Mouse (Mus musculus): ENCODE data around the gene Naa16. TPM values are rescaled to one million over a fixed set of nuclear protein-coding genes. Genes with fewer than 3 reads are reported as not detected.
A peak's percentile ranks its signal among the peaks of the same experiment; 100 is the strongest.

Naa16 gene
- polyA plus RNA-seq, 1 experiment from 2014 or later: 38.9 TPM

DNA sequence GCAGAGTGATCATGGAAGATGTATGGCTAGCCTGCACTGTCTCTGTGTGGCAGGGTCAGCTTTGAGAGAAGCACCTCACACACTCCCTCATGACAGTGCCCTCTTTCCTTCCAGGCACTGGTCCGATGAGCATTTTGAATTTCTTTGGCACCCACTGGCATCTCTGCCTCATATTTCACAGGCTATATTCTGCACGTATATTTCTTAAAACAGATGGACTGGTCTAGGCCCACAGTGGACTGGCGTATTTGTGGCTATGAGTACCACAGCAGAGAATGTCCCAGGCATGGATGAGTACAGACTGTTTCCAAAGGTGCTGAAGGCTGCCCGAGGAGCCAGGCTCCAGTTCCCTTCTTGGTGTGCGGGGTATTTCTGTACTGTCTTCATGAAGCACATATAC, 68.7 kb downstream of the Naa16 start:
- Histone ChIP-seq H3K36me3 (no peaks in the 10 kb centered on the region), H3K4me1 (replicated peaks) (no peaks in the 10 kb centered on the region), H3K9me3 (no peaks in the 10 kb centered on the region), H3K9ac (no peak overlapping the region), H3K27me3 (replicated peaks) (no peaks in the 10 kb centered on the region), H3K27ac (no peak overlapping the region), H3K4me2 (replicated peaks) (no peak overlapping the region), H3K4me3 (replicated peaks) (no peak overlapping the region)
- 81% methylated on average over 5 of the region's 5 CpGs for WGBS
- ATAC-seq: no peak

DNA sequence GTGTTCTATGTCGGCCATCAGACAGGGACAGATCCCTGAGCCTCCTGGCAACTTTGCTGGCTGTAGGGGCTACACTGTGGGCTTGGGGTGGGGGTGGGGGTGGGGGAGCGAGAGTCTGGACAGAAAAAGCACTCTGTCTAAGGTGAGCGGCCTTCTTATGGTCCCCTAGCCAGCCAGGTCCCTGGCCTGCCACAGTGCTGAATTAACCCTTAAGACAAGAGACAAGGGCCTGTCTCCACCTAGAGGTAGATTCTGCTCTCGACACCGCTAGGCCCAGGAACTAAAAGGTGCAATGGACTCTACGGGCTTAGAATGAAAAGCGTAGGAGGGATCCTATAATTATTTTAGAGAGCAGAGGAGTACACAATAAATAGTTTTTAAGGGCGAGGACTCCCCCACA, 69.4 kb downstream of the Naa16 start:
- ATAC-seq: peak; percentile 61
- Histone ChIP-seq H3K27me3 (replicated peaks) (no peaks in the 10 kb centered on the region), H3K9me3 (no peaks in the 10 kb centered on the region), H3K4me2 (replicated peaks) (no peak overlapping the region), H3K4me1 (replicated peaks) (no peaks in the 10 kb centered on the region), H3K27ac (no peak overlapping the region), H3K36me3 (no peaks in the 10 kb centered on the region), H3K4me3 (replicated peaks) (no peak overlapping the region), H3K9ac (no peak overlapping the region)
- 27% methylated on average over 8 of the region's 8 CpGs for WGBS

DNA sequence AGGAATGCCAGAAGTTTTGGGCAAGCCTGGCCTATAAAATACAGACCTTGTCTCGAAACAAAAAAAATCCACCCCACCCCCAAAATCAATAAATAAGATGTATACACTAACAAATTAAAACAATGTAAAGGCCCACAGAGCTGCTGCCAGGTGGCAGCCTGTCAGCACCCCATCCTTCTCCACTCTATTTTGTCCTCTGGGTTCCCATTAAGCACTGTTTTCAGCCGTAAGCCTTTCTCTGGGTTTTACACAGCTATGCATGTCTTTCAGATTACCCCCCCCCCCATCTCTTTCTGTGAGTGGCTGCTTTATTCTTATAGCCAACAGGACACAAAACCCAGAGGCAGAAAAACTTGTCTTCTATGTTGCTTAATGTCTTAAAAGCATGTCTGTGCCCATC, 73.0 kb downstream of the Naa16 start:
- H3K4me1 ChIP-seq (replicated peaks): 0 out of 2 replicates have a peak, but pooled peaks cover 2% of the 10 kb centered on the region
- 75% methylated on average over 2 of the region's 2 CpGs for WGBS
- H3K27ac ChIP-seq: no peak overlapping the region
- H3K27me3 ChIP-seq (replicated peaks): no peaks in the 10 kb centered on the region
- ATAC-seq: no peak
- no peak overlapping the region for H3K4me2 ChIP-seq (replicated peaks)
- no peaks in the 10 kb centered on the region for H3K36me3 ChIP-seq
- H3K4me3 ChIP-seq (replicated peaks): no peak overlapping the region
- no peak overlapping the region for H3K9ac ChIP-seq
- no peaks in the 10 kb centered on the region for H3K9me3 ChIP-seq

- no peak overlapping the region for H3K9ac ChIP-seq
- H3K9me3 ChIP-seq: no peaks in the 10 kb centered on the region
- no peak overlapping the region for H3K4me3 ChIP-seq (replicated peaks)
- no peaks in the 10 kb centered on the region for H3K27me3 ChIP-seq (replicated peaks)
- H3K27ac ChIP-seq: no peak overlapping the region
- ATAC-seq: no peak
- WGBS: 46% methylated on average over 7 of the region's 7 CpGs
- H3K36me3 ChIP-seq: no peaks in the 10 kb centered on the region
- H3K4me1 ChIP-seq (replicated peaks): 0 out of 2 replicates have a peak, but pooled peaks cover 2% of the 10 kb centered on the region
- H3K4me2 ChIP-seq (replicated peaks): no peak overlapping the region
Observed at GRCm38 (mm10) chr14:79315877-79316276, 74.7 kb downstream of the Naa16 start.

DNA sequence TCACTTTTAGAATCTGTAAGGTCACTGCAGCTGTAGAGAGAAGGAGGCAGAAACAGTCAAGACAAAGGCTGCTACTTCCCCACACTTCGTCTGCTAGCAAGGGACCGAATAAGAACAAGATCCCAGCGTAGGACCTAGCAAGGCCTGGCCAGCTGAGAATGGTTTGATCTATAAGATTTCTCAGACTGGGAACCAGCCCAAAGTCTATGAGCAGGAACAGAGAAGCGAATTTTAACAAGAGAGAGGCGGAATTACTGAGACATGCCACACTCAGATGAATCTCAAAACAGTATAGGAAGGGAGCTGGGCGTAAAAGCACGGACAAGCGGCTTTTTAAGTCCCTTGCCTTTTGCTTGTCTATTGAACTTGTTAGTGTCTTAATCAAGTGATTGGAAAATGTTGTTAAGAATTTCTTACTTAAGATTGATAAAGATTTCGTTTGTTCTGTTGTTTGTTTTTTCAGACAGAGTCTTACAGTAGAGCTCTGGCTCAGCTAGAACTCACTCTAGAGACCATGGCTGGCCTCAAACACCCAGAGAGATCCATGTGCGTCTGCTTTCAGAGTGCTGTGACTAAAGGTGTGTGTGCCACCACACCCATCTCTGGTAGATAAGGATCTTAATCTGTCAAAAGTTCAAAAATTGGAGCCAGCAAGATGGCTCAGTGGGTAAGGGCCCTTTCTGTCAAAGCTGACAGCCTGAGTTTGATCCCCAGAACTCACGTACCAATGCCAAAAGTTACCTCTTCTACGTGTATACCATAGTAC, 76.2 kb downstream of the Naa16 start:
- Histone ChIP-seq H3K4me2 (replicated peaks) (no peak overlapping the region), H3K27me3 (replicated peaks) (no peaks in the 10 kb centered on the region), H3K9me3 (no peaks in the 10 kb centered on the region), H3K27ac (no peak overlapping the region), H3K4me1 (replicated peaks) (0 out of 2 replicates have a peak, but pooled peaks cover 2% of the 10 kb centered on the region), H3K9ac (no peak overlapping the region), H3K4me3 (replicated peaks) (no peak overlapping the region), H3K36me3 (no peaks in the 10 kb centered on the region)
- no peak for ATAC-seq
- 82% methylated on average over 12 of the region's 12 CpGs for WGBS

GRCm38 (mm10) chr14:79313439-79314175, 77.0 kb downstream of the Naa16 start:
- no peak overlapping the region for H3K4me3 ChIP-seq (replicated peaks)
- no peaks in the 10 kb centered on the region for H3K36me3 ChIP-seq
- 0 out of 2 replicates have a peak, but pooled peaks cover 2% of the 10 kb centered on the region for H3K4me1 ChIP-seq (replicated peaks)
- no peaks in the 10 kb centered on the region for H3K9me3 ChIP-seq
- no peak for ATAC-seq
- 87% methylated on average over 8 of the region's 8 CpGs for whole genome bisulfite sequencing
- H3K4me2 ChIP-seq (replicated peaks): no peak overlapping the region
- H3K27ac ChIP-seq: no peak overlapping the region
- no peak overlapping the region for H3K9ac ChIP-seq
- no peaks in the 10 kb centered on the region for H3K27me3 ChIP-seq (replicated peaks)

DNA sequence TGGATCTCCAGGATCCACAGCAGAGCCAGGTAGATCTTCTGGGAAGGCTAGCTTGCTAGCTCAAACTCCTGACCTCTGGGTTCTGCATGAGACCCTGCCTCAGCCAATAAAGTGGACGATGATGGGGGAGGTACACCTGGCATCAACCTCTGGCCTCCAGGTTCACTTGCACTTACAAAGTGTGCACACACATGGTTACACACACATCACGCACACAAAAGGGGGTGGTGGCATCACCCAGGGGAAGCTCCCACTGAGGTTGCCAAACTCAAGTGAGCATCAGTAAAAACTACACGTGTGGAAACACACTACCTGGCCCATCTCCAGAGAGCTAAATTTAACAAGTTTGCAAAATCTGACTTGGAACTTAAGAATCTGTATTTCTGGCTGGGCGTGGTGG, 77.9 kb downstream of the Naa16 start:
- Histone ChIP-seq H3K4me2 (replicated peaks) (no peak overlapping the region), H3K27ac (no peak overlapping the region), H3K4me3 (replicated peaks) (no peak overlapping the region), H3K9ac (no peak overlapping the region), H3K4me1 (replicated peaks) (0 out of 2 replicates have a peak, but pooled peaks cover 2% of the 10 kb centered on the region), H3K36me3 (no peaks in the 10 kb centered on the region), H3K27me3 (replicated peaks) (no peaks in the 10 kb centered on the region), H3K9me3 (no peaks in the 10 kb centered on the region)
- no peak for ATAC-seq
- 77% methylated on average over 4 of the region's 4 CpGs for WGBS

- Histone ChIP-seq H3K4me2 (replicated peaks) (no peak overlapping the region), H3K4me3 (replicated peaks) (no peak overlapping the region), H3K4me1 (replicated peaks) (0 out of 2 replicates have a peak, but pooled peaks cover 2% of the 10 kb centered on the region), H3K36me3 (no peaks in the 10 kb centered on the region), H3K9me3 (no peaks in the 10 kb centered on the region), H3K27ac (no peak overlapping the region), H3K9ac (no peak overlapping the region), H3K27me3 (replicated peaks) (no peaks in the 10 kb centered on the region)
- no peak for ATAC-seq
- WGBS: 46% methylated on average over 4 of the region's 4 CpGs
Observed at GRCm38 (mm10) chr14:79311918-79312454, 78.6 kb downstream of the Naa16 start.

GRCm38 (mm10) chr14:79309115-79309514, 81.5 kb downstream of the Naa16 start:
- Histone ChIP-seq H3K36me3 (no peaks in the 10 kb centered on the region), H3K4me3 (replicated peaks) (no peak overlapping the region), H3K9me3 (no peaks in the 10 kb centered on the region), H3K27me3 (replicated peaks) (no peaks in the 10 kb centered on the region), H3K4me1 (replicated peaks) (no peaks in the 10 kb centered on the region), H3K4me2 (replicated peaks) (no peak overlapping the region), H3K27ac (no peak overlapping the region), H3K9ac (no peak overlapping the region)
- no peak for ATAC-seq
- 48% methylated on average over 4 of the region's 4 CpGs for WGBS

- Histone ChIP-seq H3K4me2 (replicated peaks) (no peak overlapping the region), H3K27me3 (replicated peaks) (no peaks in the 10 kb centered on the region), H3K9me3 (no peaks in the 10 kb centered on the region), H3K27ac (no peak overlapping the region), H3K36me3 (no peaks in the 10 kb centered on the region), H3K4me1 (replicated peaks) (no peaks in the 10 kb centered on the region), H3K4me3 (replicated peaks) (no peak overlapping the region), H3K9ac (no peak overlapping the region)
- ATAC-seq: no peak
- WGBS: 51% methylated on average over 4 of the region's 4 CpGs
Observed at GRCm38 (mm10) chr14:79308364-79308763, 82.2 kb downstream of the Naa16 start.

GRCm38 (mm10) chr14:79307908-79308307, 82.7 kb downstream of the Naa16 start:
- Histone ChIP-seq H3K27me3 (replicated peaks) (no peaks in the 10 kb centered on the region), H3K36me3 (no peaks in the 10 kb centered on the region), H3K27ac (no peak overlapping the region), H3K9ac (no peak overlapping the region), H3K9me3 (no peaks in the 10 kb centered on the region), H3K4me3 (replicated peaks) (no peak overlapping the region), H3K4me2 (replicated peaks) (no peak overlapping the region), H3K4me1 (replicated peaks) (no peaks in the 10 kb centered on the region)
- 74% methylated on average over 5 of the region's 5 CpGs for WGBS
- ATAC-seq: no peak

GRCm38 (mm10) chr14:79307138-79307537, 83.4 kb downstream of the Naa16 start:
- H3K9me3 ChIP-seq: no peaks in the 10 kb centered on the region
- H3K4me2 ChIP-seq (replicated peaks): no peak overlapping the region
- WGBS: 91% methylated on average over 7 of the region's 7 CpGs
- no peaks in the 10 kb centered on the region for H3K27me3 ChIP-seq (replicated peaks)
- H3K4me1 ChIP-seq (replicated peaks): no peaks in the 10 kb centered on the region
- no peaks in the 10 kb centered on the region for H3K36me3 ChIP-seq
- no peak overlapping the region for H3K27ac ChIP-seq
- H3K9ac ChIP-seq: no peak overlapping the region
- H3K4me3 ChIP-seq (replicated peaks): no peak overlapping the region
- peak; percentile 57 for ATAC-seq

Measured in intestine, embryonic 15.5 days (tissue).